Comparison of ENCODE assay signal across 16 mouse cellular contexts in the genomic region with DNA sequence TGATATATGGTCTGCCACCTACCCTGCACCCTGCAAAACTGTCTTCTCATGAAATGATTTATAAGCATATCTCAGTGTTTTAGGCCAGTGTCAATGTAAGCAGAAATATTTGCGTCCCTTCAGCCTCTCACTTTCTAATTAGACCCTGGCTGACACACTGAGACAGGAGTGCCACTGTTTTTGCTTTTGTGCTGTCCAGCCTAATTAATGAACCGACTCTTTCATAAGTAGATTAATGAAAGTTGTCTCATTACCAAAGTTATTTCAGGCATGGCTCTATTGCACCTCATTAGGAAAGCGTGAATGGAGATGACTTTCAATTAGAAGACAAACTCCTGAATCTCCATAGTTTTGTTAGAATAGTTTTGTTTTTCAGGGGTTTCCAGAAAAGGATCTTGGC.
"Had no signal": no experiment of that assay in that cellular context is flagged by ENCODE, and none has a peak within 500 bp of the region (broad histone marks: within the 10 kb centered on the region; RNA-seq: fewer than 3 reads in every experiment).

No protein-coding gene starts in this region.

- H3K4me2 ChIP-seq: limb, embryonic 15.5 days; liver, embryonic 12.5 days; lung, embryonic 14.5 days; midbrain, embryonic 11.5 days; stomach, embryonic 15.5 days had no signal

- H3K9me3 ChIP-seq: limb, embryonic 15.5 days; liver, embryonic 12.5 days; stomach, embryonic 15.5 days had no signal

- H3K36me3 ChIP-seq: limb, embryonic 15.5 days; liver, embryonic 12.5 days; stomach, embryonic 15.5 days had no signal

- H3K27me3 ChIP-seq: limb, embryonic 15.5 days; liver, embryonic 12.5 days; megakaryocyte, embryonic 14.5 days; stomach, embryonic 15.5 days had no signal

- H3K27ac ChIP-seq: kidney, postnatal 0 days; limb, embryonic 15.5 days; liver, embryonic 12.5 days; macrophage; stomach, embryonic 15.5 days had no signal

- H3K4me1 ChIP-seq: limb, embryonic 15.5 days; liver, embryonic 12.5 days; megakaryocyte, embryonic 14.5 days; stomach, embryonic 15.5 days had no signal

- DNase-seq: kidney, postnatal 36 days; layer of hippocampus, adult 9-11 months; layer of hippocampus, postnatal 36 days; lung, embryonic 14.5 days; lung, postnatal 14 days; right cerebral cortex, postnatal 14 days; thymus, adult 2 months; thymus, postnatal 25 days had no signal

- H3K4me3 ChIP-seq: limb, embryonic 15.5 days; liver, embryonic 12.5 days; megakaryocyte, embryonic 14.5 days; stomach, embryonic 15.5 days had no signal

- ATAC-seq: liver, embryonic 12.5 days; midbrain, embryonic 16.5 days had no signal

- H3K9ac ChIP-seq: limb, embryonic 15.5 days; liver, embryonic 12.5 days; lung, embryonic 14.5 days; stomach, embryonic 15.5 days had no signal
